Mouse (Mus musculus) forebrain, embryonic 10.5 days (tissue): ENCODE results near the gene Sipa1l1. TPM values are rescaled to one million over a fixed set of nuclear protein-coding genes. Genes with fewer than 3 reads are reported as not detected.

ENCODE experiments used
- DNase-seq: peaks from one replicate; pipeline ENCODE4 v3.0.0-alpha.2; 2017; ENCODE audit warnings: low spot score; ENCODE audit errors: extremely low spot score
- H3K27ac ChIP-seq: fragments of 300-500 bp; sonication (generic); 2 replicates; pipeline ENCODE4 v1.5.1; 2016; ENCODE audit warnings: mild to moderate bottlenecking
- H3K27me3 ChIP-seq: fragments of 300-500 bp; sonication (generic); 2 replicates; pipeline ENCODE4 v1.6.1; 2016; ENCODE audit warnings: mild to moderate bottlenecking; ENCODE audit not compliant: poor library complexity, severe bottlenecking
- H3K36me3 ChIP-seq: fragments of 300-500 bp; sonication (generic); replicated peaks from 2 replicates; pipeline ENCODE4 v1.6.1; 2016; ENCODE audit warnings: mild to moderate bottlenecking, moderate library complexity
- H3K4me1 ChIP-seq: fragments of 300-500 bp; sonication (generic); 2 replicates; pipeline ENCODE4 v1.6.1; 2016
- H3K4me3 ChIP-seq: fragments of 300-500 bp; sonication (generic); 2 replicates; pipeline ENCODE4 v1.5.1; 2016; ENCODE audit warnings: mild to moderate bottlenecking, moderate library complexity
- H3K9me3 ChIP-seq: fragments of 300-500 bp; sonication (generic); 2 replicates; pipeline ENCODE4 v1.6.1; 2016; ENCODE audit warnings: mild to moderate bottlenecking, moderate library complexity
- WGBS: fragments of 180-500 bp; shearing (Covaris S2); methylation state at CpG from one replicate; pipeline ENCODE4 v1.1.7; 2016; 5-methylcytosine and 5-hydroxymethylcytosine counted together
- polyA plus RNA-seq: library from polyadenylated mRNA; unstranded; fragments of >200 nt; fragmentation: Nextera tagmentation; extraction: Ambion mirVana; gene quantifications from 2 replicates; pipeline ENCODE4 v1.2.1, GENCODE M21; 2016

Gene Sipa1l1
- polyA plus RNA-seq, 1 experiment from 2014 or later: 40.6 TPM

DNA sequence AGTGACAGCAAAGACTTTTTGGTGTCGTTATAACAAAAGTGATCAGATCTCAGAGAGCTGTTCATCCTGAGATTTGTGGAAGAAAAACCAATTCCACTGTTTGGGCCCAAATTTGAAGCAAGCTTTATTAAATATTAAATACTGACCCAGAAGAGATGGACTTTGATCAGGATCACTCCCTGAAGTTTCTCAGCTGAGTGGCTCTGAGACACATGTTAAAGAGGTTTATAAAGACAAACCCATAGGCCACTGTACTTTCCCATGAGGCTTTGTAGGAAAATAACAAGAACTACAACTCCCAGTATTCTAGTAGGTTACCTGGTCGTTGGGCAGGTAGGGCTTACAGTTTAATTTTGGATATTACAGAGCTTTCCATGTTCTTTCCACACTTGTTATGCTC, 127.2 kb downstream of the Sipa1l1 start:
- Histone ChIP-seq H3K9me3 (no peaks in the 10 kb centered on the region), H3K36me3 (peaks cover under 1% of the 10 kb centered on the region; the same call in 1 of the 2 replicates), H3K27me3 (no peaks in the 10 kb centered on the region), H3K4me1 (peaks cover 8% of the 10 kb centered on the region; the same call in 1 of the 2 replicates), H3K4me3 (no peak overlapping the region), H3K27ac (no peak overlapping the region)
- WGBS: 89% methylated on average over 2 of the region's 2 CpGs
- DNase-seq: no peak

DNA sequence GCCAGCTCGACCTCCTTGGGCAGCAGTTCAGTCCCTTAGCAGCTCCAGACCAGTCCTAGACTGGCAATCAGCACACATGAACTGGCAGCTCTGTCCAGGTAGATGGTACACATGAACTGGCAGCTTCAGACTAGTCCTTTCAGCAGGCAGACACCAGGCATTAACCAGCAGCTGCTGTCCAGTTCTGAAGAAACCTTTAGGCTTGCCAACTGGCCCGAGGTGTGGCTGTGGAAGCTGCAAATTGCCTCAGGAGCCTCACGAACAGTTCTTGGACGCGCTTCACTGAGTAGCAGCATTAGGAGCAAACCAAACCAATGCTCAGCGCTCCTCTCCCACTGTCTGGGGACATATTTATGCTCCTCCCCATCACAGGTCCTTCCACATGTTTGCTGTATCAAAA, 128.1 kb downstream of the Sipa1l1 start:
- 85% methylated on average over 6 of the region's 6 CpGs for WGBS

DNA sequence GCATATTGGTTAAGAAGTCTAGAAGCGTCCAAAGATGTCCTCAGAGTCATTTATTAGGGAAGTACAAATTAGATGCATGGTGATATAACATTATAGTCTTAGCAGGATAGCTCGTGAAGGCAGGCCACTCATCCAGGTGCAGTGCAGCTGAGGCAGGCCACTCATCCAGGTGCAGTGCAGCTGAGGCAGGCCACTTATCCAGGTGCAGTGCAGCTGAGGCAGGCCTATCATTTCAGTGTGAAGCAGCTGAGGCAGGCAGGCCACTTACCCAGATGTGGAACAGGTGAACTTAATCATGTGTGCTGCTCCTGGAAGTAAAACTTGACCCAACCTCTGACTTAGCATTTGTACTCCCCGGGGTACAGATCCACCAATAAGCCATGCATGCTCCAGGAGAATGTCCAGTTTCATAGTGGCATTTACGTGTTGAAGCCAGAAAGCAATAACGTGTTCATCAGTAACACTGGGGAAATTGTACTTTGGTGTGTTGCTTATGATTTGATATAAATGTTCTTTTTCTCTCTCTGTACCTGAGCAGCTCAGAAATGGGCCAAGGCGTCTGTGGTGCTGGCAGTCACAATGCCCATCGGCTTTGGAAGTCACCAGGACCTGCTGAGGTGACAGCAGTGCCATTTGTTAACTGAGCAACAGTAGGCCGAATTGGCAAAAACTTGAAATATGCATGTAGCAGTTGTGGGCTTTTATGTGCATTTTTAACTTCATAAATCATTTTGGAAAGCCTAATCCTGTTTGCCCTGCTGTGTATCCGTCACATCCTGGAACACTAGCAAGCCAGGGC, 129.7 kb downstream of the Sipa1l1 start:
- Histone ChIP-seq H3K27me3 (no peaks in the 10 kb centered on the region), H3K9me3 (no peaks in the 10 kb centered on the region), H3K4me1 (peaks cover 8% of the 10 kb centered on the region; the same call in 1 of the 2 replicates), H3K4me3 (no peak overlapping the region), H3K27ac (no peak overlapping the region), H3K36me3 (no peaks in the 10 kb centered on the region)
- no peak for DNase-seq
- WGBS: 91% methylated on average over 9 of the region's 9 CpGs

More for the DNA sequence above, 128.1 kb downstream of the Sipa1l1 start:
- H3K9me3 ChIP-seq: no peaks in the 10 kb centered on the region
- DNase-seq: no peak
- no peak overlapping the region for H3K4me3 ChIP-seq
- H3K27me3 ChIP-seq: no peaks in the 10 kb centered on the region
- no peak overlapping the region for H3K27ac ChIP-seq
- H3K36me3 ChIP-seq: no peaks in the 10 kb centered on the region; the same call in 1 of the 2 replicates
- H3K4me1 ChIP-seq: peaks cover 8% of the 10 kb centered on the region; the same call in 1 of the 2 replicates

DNA sequence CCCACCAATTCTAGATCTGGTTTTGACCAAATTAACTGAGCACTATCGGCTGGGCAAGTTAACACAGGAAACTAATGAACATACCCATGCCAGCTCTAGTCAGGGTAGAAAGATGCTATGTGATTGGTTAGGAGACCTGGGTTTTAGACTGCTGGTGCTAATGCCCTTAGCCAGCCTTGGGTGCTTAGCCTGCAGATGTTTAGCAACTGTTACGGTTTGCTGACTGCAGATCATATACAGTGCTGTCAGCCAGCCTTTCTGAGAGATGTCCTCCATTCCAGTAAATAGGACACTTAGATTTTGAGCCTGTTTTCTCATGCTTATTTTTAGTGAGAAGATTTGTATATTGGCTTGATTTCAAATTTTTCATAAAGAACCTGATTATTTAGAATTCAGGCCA, 135.0 kb downstream of the Sipa1l1 start:
- Histone ChIP-seq H3K4me3 (no peak overlapping the region), H3K27ac (no peak overlapping the region), H3K36me3 (no peaks in the 10 kb centered on the region), H3K27me3 (no peaks in the 10 kb centered on the region), H3K9me3 (no peaks in the 10 kb centered on the region), H3K4me1 (peaks cover 5% of the 10 kb centered on the region; the same call in 1 of the 2 replicates)
- WGBS: 88% methylated on average over 2 of the region's 2 CpGs
- no peak for DNase-seq

DNA sequence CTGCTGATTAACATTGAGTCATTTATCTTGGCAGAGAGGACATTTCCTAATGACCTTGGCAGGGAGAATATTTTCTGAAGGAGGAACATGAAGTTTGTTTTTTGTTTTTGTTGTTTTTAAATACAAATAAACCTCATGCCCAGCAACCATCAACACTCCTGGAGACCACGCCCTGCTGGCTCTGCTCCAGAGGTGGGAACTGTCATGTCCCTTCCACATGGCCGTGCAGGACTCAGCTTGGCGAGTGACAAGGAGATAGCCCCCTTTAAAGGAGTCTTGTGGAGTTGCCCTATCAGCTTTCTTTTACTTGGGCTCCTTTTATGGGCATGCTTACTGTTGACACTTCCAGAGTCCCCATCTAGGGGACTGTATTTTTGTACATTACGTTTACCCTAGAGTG, 136.9 kb downstream of the Sipa1l1 start:
- H3K27ac ChIP-seq: no peak overlapping the region
- 84% methylated on average over 4 of the region's 4 CpGs for WGBS
- H3K4me3 ChIP-seq: no peak overlapping the region
- H3K4me1 ChIP-seq: peaks cover 8% of the 10 kb centered on the region; the same call in 1 of the 2 replicates
- no peaks in the 10 kb centered on the region for H3K27me3 ChIP-seq
- H3K36me3 ChIP-seq: no peaks in the 10 kb centered on the region
- DNase-seq: no peak
- H3K9me3 ChIP-seq: no peaks in the 10 kb centered on the region

DNA sequence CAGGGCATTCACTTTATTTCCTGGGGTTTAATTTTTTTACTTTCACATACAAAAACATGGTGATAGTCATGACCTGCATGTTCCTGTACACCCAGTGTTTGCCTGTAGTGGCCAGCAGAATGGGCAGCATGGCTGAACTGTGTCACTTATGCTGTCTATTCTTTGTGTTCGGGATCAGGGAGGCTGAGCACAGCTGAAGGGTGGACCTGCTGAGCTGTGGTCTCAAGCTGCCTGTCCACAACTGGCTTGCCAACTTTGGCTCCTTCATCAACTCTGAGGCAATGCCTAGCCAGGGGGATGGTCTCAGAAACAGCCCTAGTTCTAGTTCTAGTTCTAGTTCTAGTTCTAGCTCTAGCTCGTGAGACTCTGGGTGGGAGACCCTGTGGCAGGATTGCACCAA, 142.5 kb downstream of the Sipa1l1 start:
- DNase-seq: no peak
- no peaks in the 10 kb centered on the region for H3K9me3 ChIP-seq
- H3K4me3 ChIP-seq: no peak overlapping the region
- H3K27me3 ChIP-seq: no peaks in the 10 kb centered on the region
- H3K36me3 ChIP-seq: peaks cover 18% of the 10 kb centered on the region
- H3K27ac ChIP-seq: peak overlapping the region; percentile 25; the same call in 1 of the 2 replicates
- peaks cover 19% of the 10 kb centered on the region for H3K4me1 ChIP-seq
- 76% methylated on average over 2 of the region's 2 CpGs for WGBS

DNA sequence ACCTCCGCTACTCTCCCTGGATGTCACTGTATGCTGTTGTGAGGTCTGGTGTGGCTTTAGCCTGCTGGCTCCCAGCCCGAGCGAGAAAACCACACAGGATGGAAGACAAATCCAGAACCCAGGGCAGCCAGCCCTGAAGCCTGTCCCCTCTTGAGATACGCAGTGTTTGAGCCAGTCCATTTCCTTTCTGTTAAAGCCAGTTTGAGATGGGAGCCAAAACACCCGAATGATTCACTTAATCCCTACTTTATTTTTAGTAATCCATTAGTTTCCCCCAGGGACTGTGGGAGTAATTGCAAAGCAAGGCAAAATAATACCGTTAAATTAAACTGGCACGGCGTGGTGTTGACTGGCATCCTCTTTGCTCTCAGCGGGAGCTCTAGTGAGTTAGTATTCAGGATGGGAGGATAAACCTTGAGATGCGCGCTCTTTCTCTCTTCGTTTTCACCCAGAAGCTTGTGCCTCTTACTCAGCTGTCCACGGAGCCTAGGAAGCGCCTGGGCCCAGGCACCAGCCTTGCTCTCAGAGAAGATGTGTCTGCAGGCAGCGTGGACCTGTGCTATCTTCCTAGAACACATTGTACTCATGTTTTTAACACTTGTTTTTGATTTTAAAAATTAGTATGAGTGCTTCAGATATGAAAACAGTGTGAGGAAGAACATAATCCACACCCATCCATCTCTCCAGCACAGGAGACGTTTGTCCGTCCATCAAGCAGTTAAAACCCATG, 143.1 kb downstream of the Sipa1l1 start:
- DNase-seq: no peak
- WGBS: 62% methylated on average over 17 of the region's 17 CpGs
- H3K4me3 ChIP-seq: no peak overlapping the region
- peaks cover 19% of the 10 kb centered on the region for H3K4me1 ChIP-seq
- peak overlapping the region; percentile 25; the same call in 1 of the 2 replicates for H3K27ac ChIP-seq
- H3K27me3 ChIP-seq: no peaks in the 10 kb centered on the region
- H3K9me3 ChIP-seq: no peaks in the 10 kb centered on the region
- H3K36me3 ChIP-seq: peaks cover 18% of the 10 kb centered on the region

DNA sequence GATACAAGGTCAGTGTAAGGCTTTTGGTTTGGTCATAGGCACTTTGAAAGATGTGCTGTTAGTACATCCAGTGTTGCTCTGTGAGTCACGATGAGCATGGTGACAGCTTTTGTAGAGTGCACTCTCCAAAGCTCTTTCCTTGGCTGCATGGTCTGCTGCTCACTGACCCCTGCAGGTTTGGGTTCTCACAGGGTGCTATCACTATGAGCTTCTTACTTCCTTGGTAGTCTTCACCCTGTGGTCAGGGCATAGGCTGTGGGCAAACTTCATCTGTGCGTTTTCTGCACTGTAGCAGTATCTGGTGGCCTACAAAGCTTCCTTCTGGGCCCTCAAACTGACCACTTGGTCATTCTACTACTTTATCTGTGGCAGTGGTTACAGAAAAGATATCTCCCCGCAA, 144.0 kb downstream of the Sipa1l1 start:
- H3K4me1 ChIP-seq: peaks cover 19% of the 10 kb centered on the region
- H3K36me3 ChIP-seq: peaks cover 18% of the 10 kb centered on the region
- no peaks in the 10 kb centered on the region for H3K27me3 ChIP-seq
- H3K9me3 ChIP-seq: no peaks in the 10 kb centered on the region
- H3K4me3 ChIP-seq: no peak overlapping the region
- WGBS: 90% methylated on average over 3 of the region's 3 CpGs
- no peak for DNase-seq
- no peak overlapping the region for H3K27ac ChIP-seq

DNA sequence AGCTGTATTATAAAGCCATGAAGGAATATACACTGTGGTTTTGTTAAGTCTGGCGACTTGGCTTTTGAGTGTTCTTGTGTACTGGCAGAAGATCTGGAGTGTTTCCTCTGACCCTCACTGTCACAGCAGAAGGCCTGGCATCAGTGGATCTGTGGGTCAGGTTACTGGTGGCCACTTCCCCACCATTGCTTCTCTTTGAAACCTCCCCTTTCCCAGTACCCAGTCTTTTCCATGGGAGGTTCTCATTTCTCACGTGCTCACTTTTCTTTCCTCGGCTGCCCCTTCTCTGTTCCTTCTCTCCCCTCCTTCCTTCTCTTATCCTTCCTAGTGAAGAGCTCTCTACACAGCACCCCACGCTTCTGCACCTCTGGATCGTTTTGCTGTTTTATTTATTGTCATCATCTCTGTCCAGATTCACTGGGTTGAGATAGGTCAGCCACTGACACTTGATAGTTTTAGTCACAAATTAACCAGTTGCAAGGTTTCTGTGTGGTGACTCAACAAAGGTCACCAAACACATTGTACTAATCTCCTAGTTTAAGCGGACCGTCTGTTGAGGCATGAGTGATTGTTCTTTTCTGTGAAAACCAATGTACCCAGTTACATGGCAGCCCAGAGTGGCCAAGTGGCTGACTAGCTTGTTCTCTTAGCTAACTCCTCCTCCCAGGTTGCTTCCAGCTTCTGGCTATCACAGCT, 150.5 kb downstream of the Sipa1l1 start:
- H3K9me3 ChIP-seq: no peaks in the 10 kb centered on the region
- no peak overlapping the region for H3K27ac ChIP-seq
- H3K4me3 ChIP-seq: no peak overlapping the region
- H3K27me3 ChIP-seq: no peaks in the 10 kb centered on the region
- WGBS: 91% methylated on average over 7 of the region's 7 CpGs
- H3K36me3 ChIP-seq: no peaks in the 10 kb centered on the region
- H3K4me1 ChIP-seq: peaks cover 16% of the 10 kb centered on the region
- DNase-seq: no peak

DNA sequence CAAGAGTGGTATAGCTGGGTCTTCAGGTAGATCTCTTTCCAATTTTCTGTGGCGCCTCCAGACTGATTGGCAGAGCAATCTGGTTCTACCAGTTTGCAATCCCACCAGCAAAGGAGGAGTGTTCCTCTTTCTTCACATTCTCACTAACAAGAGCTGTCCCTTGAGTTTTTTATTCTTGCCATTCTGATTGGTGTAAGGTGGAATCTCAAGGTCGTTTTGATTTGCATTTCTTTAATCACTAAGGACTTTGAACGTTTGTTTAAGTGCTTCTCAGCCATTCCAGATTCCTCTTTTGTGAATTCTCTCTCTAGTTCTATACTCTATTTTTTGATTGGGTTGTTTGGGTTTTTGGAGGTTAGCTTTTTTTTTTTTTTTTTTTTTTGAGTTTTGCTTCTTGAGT, 151.1 kb downstream of the Sipa1l1 start:
- H3K27me3 ChIP-seq: no peaks in the 10 kb centered on the region
- H3K9me3 ChIP-seq: no peaks in the 10 kb centered on the region
- 66% methylated on average over 3 of the region's 3 CpGs for WGBS
- H3K36me3 ChIP-seq: no peaks in the 10 kb centered on the region
- no peak overlapping the region for H3K27ac ChIP-seq
- no peak for DNase-seq
- H3K4me3 ChIP-seq: no peak overlapping the region
- H3K4me1 ChIP-seq: peaks cover 16% of the 10 kb centered on the region

DNA sequence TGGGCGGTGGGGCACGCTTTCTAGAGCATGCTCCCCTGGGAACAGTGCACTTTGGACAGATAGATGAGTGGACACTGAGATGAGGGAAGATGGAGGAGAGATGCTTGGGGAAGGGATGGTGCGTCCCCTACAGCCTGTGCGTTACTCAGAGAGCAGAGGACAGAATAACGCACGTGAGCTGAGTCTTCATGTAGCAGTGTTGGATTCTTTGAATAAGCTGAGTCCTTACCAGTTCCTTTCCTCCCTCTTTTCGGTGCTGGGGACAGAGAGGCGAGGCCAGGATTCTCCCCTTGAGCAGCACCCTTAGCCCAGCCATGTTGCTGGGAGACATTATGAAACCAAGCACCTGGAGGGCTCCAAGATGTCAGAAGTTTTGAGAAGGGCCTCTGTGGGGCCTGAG, 152.3 kb downstream of the Sipa1l1 start:
- Histone ChIP-seq H3K27ac (peak overlapping the region; percentile 35; the same call in 1 of the 2 replicates), H3K4me3 (no peak overlapping the region), H3K4me1 (peaks cover 16% of the 10 kb centered on the region), H3K36me3 (no peaks in the 10 kb centered on the region), H3K27me3 (no peaks in the 10 kb centered on the region), H3K9me3 (no peaks in the 10 kb centered on the region)
- no peak for DNase-seq
- 87% methylated on average over 8 of the region's 8 CpGs for WGBS

DNA sequence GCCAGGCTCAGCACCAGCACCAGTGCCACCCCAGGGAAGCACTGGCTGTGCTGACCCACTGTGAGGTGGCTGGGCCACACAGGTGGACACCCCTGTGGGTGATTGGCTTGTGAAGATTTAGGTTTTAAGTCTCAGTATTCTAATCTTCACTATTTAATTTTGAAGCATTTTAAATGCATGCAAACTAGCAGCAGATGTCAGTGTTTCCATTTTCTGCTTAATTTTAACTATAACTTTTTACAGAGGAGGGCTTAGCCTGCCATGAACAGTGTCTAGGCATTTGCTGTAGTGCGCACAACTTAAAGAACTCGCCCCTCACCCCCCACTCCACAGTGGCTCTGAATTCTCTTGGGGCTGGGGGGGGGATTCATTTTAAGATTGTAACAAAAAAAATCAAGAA, 152.7 kb downstream of the Sipa1l1 start:
- Histone ChIP-seq H3K4me3 (no peak overlapping the region), H3K27me3 (no peaks in the 10 kb centered on the region), H3K4me1 (peaks cover 16% of the 10 kb centered on the region), H3K36me3 (no peaks in the 10 kb centered on the region), H3K27ac (0 out of 2 replicates have a peak overlapping the region, but pooled peaks have one; percentile 35), H3K9me3 (no peaks in the 10 kb centered on the region)
- DNase-seq: no peak
- 86% methylated on average over 2 of the region's 2 CpGs for WGBS
